Comparison of ENCODE assay signal across 8 mouse cellular contexts in the genomic region with DNA sequence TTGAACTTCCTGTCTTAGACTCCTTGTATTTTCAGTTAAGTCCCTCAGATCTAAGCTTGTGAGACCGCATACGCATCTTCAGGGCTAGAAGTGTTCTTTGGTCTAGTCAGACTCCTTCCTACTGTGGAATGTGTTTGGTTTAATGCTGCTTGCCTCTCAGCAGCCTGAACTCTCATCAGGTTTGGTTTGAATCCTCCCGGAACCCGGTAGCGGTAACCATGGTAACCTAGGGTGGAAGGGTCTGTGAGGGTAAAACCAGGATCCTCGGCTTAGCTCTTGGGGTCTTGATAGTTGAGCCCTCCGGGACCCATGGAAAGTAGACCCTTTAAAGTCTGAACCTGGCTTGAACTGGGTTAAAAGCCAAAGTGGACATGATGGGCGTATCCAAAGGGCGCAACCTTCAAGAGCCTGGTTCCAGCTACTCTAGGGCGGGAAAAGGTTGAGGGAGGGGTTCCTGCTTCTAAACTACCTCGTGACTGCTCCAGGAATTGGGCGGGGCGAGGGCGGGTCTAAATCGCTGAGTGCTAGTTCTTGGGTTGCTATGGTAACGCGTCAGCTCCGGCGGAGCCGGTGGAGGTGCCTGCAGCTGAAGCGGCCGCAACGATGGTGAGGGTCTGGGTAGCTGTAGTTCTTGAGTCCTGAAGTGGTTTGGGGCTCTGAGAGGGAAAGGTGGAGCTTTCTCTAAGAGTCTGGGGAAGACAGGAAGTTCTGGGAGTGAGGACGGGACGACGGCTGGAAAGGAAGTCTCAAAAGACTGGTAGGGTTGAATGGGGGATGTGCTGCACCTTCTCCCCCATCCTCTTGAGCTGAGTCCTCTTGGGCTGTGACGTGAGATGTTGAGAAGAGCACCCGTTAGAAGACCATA. TPM values are rescaled to one million over a fixed set of nuclear protein-coding genes. Genes with fewer than 3 reads are reported as not detected.
DNase-seq lines count a peak whose midpoint lies in the region; ATAC-seq and TF ChIP-seq lines count a peak whose summit lies in the region.

Cfap45 (plus strand) TSS at position 226 of the 865 bp plus-strand sequence.

- H3K4me2 ChIP-seq in hindbrain, embryonic 16.5 days (ENCODE audit: low read length) = peak within 1 kb of the TSS; percentile 93

- peaks cover 3 to 14% of the 10 kb centered on the region in 2 experiments for H3K4me1 ChIP-seq in MEL (ENCODE audit: control insufficient read depth in 1 of 2, insufficient read depth in 2 of 2, low read length in 2 of 2)
- peaks cover 10% of the 10 kb centered on the region for H3K4me1 ChIP-seq in hindbrain, embryonic 16.5 days (ENCODE audit: control insufficient read depth, insufficient read depth, low read depth, low read length)

- H3K27me3 ChIP-seq in MEL (ENCODE audit: control insufficient read depth in 1 of 2, insufficient read depth in 2 of 2, low read length in 2 of 2) = no peaks in the 10 kb centered on the region
- H3K27me3 ChIP-seq in hindbrain, embryonic 16.5 days (replicated peaks; ENCODE audit: control insufficient read depth, insufficient read depth, low read length) = peaks cover 2% of the 10 kb centered on the region; the same call in 1 of the 2 replicates

- intact Hi-C loops in gastrocnemius, adult 2 months (cut with DNase I) = no loop called here

- H3K9me3 ChIP-seq in MEL (replicated peaks; ENCODE audit: insufficient read depth, low read length) = no peaks in the 10 kb centered on the region
- no peaks in the 10 kb centered on the region for H3K9me3 ChIP-seq in hindbrain, embryonic 16.5 days (ENCODE audit: control insufficient read depth, low read length)

- no peaks in the 10 kb centered on the region for H3K79me2 ChIP-seq in MEL (ENCODE audit: control insufficient read depth, insufficient read depth, low read length, poor library complexity)

- 4% methylated on average over 28 of the region's 28 CpGs for WGBS in hindbrain, embryonic 16.5 days

- peak within 1 kb of the TSS in 1 of 2 experiments; percentile 12; a peak in 1 of 4 replicates for H3K4me3 ChIP-seq in MEL (ENCODE audit: control insufficient read depth in 1 of 2, insufficient read depth in 1 of 2, low read depth in 2 of 2, low read length in 2 of 2)
- peak within 1 kb of the TSS; percentile 64 for H3K4me3 ChIP-seq in gastrocnemius, adult 2 months
- H3K4me3 ChIP-seq in hindbrain, embryonic 16.5 days (ENCODE audit: low read length) = peak within 1 kb of the TSS; percentile 46

- TF ChIP-seq CTCF in MEL (IDR thresholded peaks at IDR 0.05 in 2 of 3, conservative IDR thresholded peaks at IDR 0.05 in 1 of 3; ENCODE audit: control insufficient read depth in 1 of 3, insufficient read depth in 1 of 3, low read depth in 2 of 3, low read length in 3 of 3, poor library complexity in 1 of 3, severe bottlenecking in 1 of 3) = no peak
- no peak for TF ChIP-seq CTCF in gastrocnemius, adult 2 months (IDR thresholded peaks at IDR 0.05)

- peaks cover 0 to 9% of the 10 kb centered on the region in 2 experiments; a peak in 2 of 4 replicates for H3K36me3 ChIP-seq in MEL (ENCODE audit: control insufficient read depth in 1 of 2, insufficient read depth in 2 of 2, low read length in 2 of 2)
- H3K36me3 ChIP-seq in hindbrain, embryonic 16.5 days (ENCODE audit: control insufficient read depth, insufficient read depth, low read length) = no peaks in the 10 kb centered on the region

- TF ChIP-seq EP300 in MEL (IDR thresholded peaks at IDR 0.05; ENCODE audit: low read depth in 1 of 2, low read length in 2 of 2) = no peak

- no peak within 1 kb of the TSS for H3K27ac ChIP-seq in MEL (ENCODE audit: control insufficient read depth, low read depth, low read length)
- peak within 1 kb of the TSS; percentile 79 for H3K27ac ChIP-seq in gastrocnemius, adult 2 months
- H3K27ac ChIP-seq in hindbrain, embryonic 16.5 days (ENCODE audit: low read depth, low read length) = peak within 1 kb of the TSS; percentile 44; the same call in 1 of the 2 replicates

- peak; percentile 94 for ATAC-seq in hindbrain, embryonic 16.5 days

- no peak within 1 kb of the TSS for H3K9ac ChIP-seq in MEL (ENCODE audit: control insufficient read depth, low read depth, low read length, poor library complexity, severe bottlenecking)
- H3K9ac ChIP-seq in hindbrain, embryonic 16.5 days (ENCODE audit: low read depth, low read length) = peak within 1 kb of the TSS; percentile 54

- TF ChIP-seq POLR2A in MEL (IDR thresholded peaks at IDR 0.05; ENCODE audit: control insufficient read depth in 1 of 2, insufficient read depth in 1 of 2, low read depth in 1 of 2, low read length in 2 of 2, poor library complexity in 1 of 2) = no peak

- DNase-seq in MEL (ENCODE audit: low read depth, low spot score) = peak; percentile 63
- DNase-seq in c-Kit-positive CD71-positive TER-119-negative erythroid progenitor cells, embryonic 14.5 days (ENCODE audit: low read depth) = peak; percentile 53
- DNase-seq in gastrocnemius, adult 2 months = peak; percentile 83
- peak; percentile 63 to 75 for DNase-seq in left cerebral cortex, adult 18-20 months (ENCODE audit: low spot score in 2 of 2)
- DNase-seq in lung, postnatal 25 days (ENCODE audit: low spot score) = peak; percentile 93
- peak; percentile 94 for DNase-seq in retina, postnatal 1 day
- DNase-seq in thymus, postnatal 4 days = peak; percentile 89

- no peak for TF ChIP-seq RAD21 in MEL (IDR thresholded peaks at IDR 0.05; ENCODE audit: low read depth, low read length)

TF ChIP-seq in MEL, 35 proteins besides CTCF, POLR2A, EP300 and RAD21:
- TF ChIP-seq TCF12 (IDR thresholded peaks at IDR 0.05; ENCODE audit: low read depth, low read length) = no peak
- no peak for TF ChIP-seq ETS1 (IDR thresholded peaks at IDR 0.05; ENCODE audit: low read depth, low read length)
- TF ChIP-seq ELF1 (IDR thresholded peaks at IDR 0.05; ENCODE audit: low read depth, low read length) = no peak
- TF ChIP-seq MYB (IDR thresholded peaks at IDR 0.05; ENCODE audit: low read depth, low read length) = no peak
- no peak for TF ChIP-seq TAL1 (IDR thresholded peaks at IDR 0.05; ENCODE audit: low read length)

RNA-seq across cellular contexts. Expression of gene Cfap45, which starts in this region (rescaled TPM):
- total RNA-seq in MEL (2012; rRNA removed) = 0.29 TPM in 1 of 2 replicates, not detected in the other
- polyA plus RNA-seq in MEL (2012; ENCODE audit: insufficient read depth in 1 of 2, insufficient read length in 2 of 2, low read depth in 1 of 2, low replicate concordance in 2 of 2, missing spikeins in 1 of 2) = under 1 TPM in 1 of 2 experiments, not detected in 1; 0.40 TPM
- not detected for total RNA-seq in gastrocnemius, adult 2 months (2021)
- 4.9 and 5.4 TPM in 2 replicates for polyA plus RNA-seq in hindbrain, embryonic 16.5 days (2015; fragmentation: Nextera tagmentation; extraction: Ambion mirVana)
- total RNA-seq in left cerebral cortex, adult 18-20 months (2021) = 1 to 10 TPM; 2.9 to 4.2 TPM

Comparison
In these comparisons a context has a peak if more than half of its experiments do, and no peak if none do; other contexts are left out.
1. Peak in DNase-seq in MEL; RNA of the gene not detected or under 1 TPM.
2. Peak in DNase-seq, H3K4me3 ChIP-seq and H3K27ac ChIP-seq in gastrocnemius, adult 2 months; RNA of the gene not detected or under 1 TPM.